Mouse (Mus musculus) T-helper 1 cell (primary cell): Measurements from ENCODE around the gene Arhgap15.

Source experiments
- in situ Hi-C: fragments of 300-600 bp; cut with MboI, MseI; formaldehyde crosslinking; loops from one replicate; pipeline ENCODE4 v1.15.1; 2025; ENCODE audit warnings: high pct_unique_total_duplicates

Gene Arhgap15

GRCm38 (mm10) chr2:44347781-44348180 lies 599.2 kb downstream of the Arhgap15 start:
- in situ Hi-C loops, result no loop called here

GRCm38 (mm10) chr2:44349101-44349500 lies 600.5 kb downstream of the Arhgap15 start:
- in situ Hi-C loops, result no loop called here

DNA sequence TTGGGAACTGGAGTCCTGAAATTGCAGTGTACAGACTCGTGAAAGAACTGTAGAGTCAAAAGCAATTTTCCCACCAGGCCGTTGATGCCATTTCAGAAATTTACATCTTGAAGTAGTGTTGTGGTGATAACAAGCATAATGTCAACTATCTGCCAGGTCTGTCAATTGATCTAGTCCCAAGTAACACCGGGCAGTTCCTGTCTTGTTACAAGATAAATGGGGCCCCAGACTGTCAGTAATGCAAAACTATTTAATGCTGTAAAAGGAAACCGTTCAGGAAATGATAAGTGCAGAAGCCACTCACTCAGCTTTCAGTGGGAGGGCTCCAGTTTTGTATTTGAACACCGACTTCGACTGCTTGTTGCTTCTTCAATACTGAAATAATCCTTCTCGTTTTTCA lies 604.3 kb downstream of the Arhgap15 start:
- in situ Hi-C loops, result no loop called here

DNA sequence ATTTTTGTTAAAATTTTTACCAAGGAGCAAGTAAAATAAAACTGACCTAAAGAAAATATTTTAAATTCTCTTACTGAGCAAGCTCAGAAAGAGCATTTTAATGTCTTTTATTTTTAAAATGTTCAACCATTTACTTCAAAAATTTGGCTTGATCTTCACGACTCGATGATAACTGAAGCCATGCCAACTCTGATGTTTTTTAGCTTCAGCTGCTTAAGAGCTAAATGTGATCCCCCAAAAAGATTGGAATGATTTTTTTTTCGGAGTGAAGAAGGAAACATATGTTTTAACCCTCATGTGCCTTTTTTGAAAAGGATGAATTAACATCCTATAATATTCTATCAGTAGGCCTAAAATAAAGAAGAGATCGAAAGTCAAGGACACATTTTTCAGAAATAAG lies 605.0 kb downstream of the Arhgap15 start:
- in situ Hi-C loops, result no loop called here

- in situ Hi-C loops, result no loop called here
These were observed 606.2 kb downstream of the Arhgap15 start for GRCm38 (mm10) chr2:44354786-44355185.

- in situ Hi-C loops, result no loop called here
These were observed 606.7 kb downstream of the Arhgap15 start for GRCm38 (mm10) chr2:44355316-44355715.

- in situ Hi-C loops, result no loop called here
These were observed 607.7 kb downstream of the Arhgap15 start for GRCm38 (mm10) chr2:44356248-44356886.

DNA sequence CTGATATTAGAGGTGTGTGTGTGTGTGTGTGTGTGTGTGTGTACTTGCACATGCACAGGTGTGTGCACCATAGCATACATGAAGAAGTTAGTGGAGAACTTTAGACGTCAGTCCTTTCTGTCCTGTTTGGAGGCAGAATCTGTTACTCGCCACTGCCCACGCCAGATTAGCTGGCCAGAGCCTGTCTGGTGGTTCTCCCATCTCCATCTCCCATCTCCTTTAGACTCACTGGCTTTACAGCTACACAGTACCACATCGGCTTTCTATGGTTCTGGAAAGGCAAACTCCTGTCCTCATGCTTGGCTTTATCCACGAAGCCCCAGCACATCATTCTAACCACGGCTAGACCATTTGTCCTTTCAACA lies 608.2 kb downstream of the Arhgap15 start:
- in situ Hi-C loops, result no loop called here

- in situ Hi-C loops, result no loop called here
These were observed 631.6 kb downstream of the Arhgap15 start for GRCm38 (mm10) chr2:44380225-44380624.

DNA sequence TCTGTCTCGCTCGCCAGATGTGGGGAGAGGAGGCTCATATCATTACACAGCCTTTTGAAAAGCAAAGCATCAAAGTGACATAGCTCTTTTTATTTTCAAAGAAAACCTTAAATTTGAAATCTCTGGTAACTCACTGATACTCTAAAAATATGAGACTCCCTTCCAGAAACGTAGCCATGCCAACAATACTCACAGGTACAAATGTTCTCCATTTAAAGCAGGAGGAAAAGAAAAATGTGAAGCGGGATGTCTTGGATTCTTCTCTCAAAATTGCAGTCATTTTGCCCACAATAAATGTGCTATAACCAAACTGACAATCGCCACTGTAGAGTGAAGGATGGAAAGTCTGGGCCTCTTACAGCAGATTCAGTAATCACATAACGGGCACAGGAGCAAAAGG lies 635.9 kb downstream of the Arhgap15 start:
- in situ Hi-C loops, result no loop called here

GRCm38 (mm10) chr2:44389556-44389955 lies 640.9 kb downstream of the Arhgap15 start:
- in situ Hi-C loops, result loop anchor here (5.0 kb wide), 1 partner anchor 52 kb away; no protein-coding TSS in a partner anchor

- in situ Hi-C loops, result no loop called here
These were observed 645.2 kb downstream of the Arhgap15 start for GRCm38 (mm10) chr2:44393789-44394188.

DNA sequence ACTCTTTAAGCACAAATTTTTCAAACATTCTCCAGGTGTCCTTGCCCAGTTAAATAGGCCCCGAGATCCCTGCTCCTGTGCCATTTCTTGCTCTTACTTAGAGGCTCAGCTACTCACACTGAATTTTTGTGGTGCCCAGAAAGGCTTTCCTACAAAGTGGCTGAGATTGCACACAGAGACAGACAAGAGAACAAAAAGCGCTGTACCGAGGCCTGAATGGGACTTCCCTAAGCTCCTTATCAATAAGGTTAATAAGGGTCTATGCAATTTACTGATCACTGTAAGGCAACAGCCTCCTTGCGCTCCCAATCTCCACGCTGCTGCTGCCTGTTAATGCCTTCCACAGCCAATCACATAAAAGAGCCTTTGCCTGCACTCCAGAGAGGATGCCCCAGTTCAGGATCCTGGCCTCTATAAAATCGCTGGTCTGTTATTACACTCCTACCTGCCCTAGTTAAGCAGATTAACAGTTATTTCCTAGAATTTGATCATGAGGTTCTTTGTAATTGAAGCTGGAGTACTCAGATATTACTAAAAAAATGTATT lies 646.4 kb downstream of the Arhgap15 start:
- in situ Hi-C loops, result no loop called here

DNA sequence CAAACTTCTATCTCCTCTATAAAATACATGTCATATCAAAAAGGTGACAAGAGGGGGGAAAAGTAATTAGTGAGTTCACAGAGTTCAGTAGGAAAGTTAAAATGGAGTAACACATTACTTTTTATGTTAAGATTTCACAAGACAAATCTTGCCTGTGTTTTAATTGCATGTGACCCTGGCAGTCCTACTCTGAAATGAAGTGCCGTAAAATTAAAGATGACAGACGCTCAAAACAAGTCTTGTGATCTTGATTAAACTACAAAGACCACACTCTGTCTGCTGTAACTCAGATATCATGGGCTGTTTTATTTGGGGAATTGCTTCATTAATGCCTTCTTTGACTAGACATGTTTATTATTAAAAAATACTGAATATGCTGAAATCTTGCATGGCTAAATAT lies 647.0 kb downstream of the Arhgap15 start:
- in situ Hi-C loops, result no loop called here

- in situ Hi-C loops, result no loop called here
These were observed 648.6 kb downstream of the Arhgap15 start for GRCm38 (mm10) chr2:44397209-44397608.

DNA sequence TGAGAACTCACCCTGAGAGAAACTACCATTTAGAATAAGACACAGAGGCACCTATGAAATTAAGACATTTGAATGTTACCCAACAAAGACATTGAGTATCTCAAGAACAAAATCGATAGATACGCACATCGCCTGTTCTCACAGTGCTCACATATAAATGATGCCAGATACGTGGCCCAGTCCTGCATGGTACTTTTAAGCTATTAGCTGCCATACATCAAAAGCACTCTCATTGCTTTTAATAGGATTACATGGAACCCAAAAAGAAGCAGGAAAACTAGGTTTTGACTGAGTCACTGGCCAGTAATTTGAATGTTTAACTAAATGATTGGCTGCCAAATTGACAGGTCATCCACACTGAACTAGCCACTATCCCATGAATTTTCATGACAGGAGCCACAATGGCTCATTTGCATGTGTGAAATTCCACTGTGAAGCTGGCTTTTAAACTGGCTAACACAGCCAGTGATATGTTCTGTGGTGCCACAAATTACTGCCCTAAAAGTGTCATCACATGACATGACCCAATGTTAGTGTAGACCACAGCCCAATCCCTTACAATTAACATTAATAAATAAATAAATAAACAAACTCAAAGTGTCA lies 649.2 kb downstream of the Arhgap15 start:
- in situ Hi-C loops, result no loop called here

DNA sequence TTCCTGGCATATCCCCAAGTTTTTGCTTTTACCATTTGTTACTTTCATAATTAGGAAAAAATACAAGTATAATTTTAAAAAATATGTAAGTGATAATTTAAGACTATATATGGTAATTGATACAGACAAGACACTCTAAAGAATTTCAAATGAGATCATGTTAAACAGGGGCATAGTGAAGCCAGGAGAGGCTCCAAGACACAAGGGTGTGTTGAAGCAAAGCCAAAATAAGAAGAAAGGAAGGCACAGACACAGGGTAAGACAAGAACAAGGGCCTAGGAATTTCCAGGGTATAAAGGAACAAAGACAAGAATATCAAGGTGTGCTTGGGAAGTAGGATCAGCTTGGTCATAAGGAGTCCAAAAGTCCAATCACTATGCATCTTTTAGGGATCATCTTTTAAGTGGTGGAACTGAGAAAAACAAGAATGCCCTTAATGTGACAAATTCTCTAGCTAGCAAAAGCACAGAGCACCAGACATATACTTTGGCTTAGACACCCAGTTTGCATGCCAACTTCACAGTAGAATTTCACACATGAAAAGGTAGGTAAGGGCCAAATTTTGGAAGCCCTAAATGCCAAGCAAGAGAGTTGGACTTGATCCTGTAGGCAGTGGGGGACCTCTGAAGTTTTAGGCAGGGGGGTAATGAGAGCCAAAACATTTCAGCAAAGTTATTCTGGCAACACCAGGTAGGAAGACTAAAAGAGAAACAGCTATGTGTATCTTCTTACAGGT lies 650.7 kb downstream of the Arhgap15 start:
- in situ Hi-C loops, result no loop called here

GRCm38 (mm10) chr2:44401704-44402422 lies 653.2 kb downstream of the Arhgap15 start:
- in situ Hi-C loops, result no loop called here

DNA sequence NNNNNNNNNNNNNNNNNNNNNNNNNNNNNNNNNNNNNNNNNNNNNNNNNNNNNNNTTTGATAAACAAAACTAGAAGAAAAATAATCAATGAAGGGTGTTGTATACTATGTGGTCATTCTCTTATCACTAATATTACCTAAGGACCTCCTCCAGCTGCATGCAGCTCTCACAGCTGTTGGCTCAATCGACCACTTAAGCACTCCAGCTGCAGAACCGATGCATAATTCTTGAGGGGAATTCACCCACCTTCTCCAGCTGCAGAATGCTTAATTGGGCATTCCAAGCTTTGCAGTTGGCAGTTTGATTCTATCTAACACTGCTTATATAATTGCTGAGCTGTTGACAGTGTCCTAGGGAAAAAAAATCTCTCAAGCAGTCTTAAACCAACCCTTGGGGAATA lies 663.0 kb downstream of the Arhgap15 start:
- in situ Hi-C loops, result no loop called here

GRCm38 (mm10) chr2:44416331-44416730 lies 667.7 kb downstream of the Arhgap15 start:
- in situ Hi-C loops, result no loop called here

- in situ Hi-C loops, result no loop called here
These were observed 671.1 kb downstream of the Arhgap15 start for GRCm38 (mm10) chr2:44419547-44420225.
